Mouse (Mus musculus) heart, embryonic 14.5 days (tissue): ENCODE measurements around the gene Slx4. TPM values are rescaled to one million over a fixed set of nuclear protein-coding genes. Genes with fewer than 3 reads are reported as not detected.

Source experiments
- ATAC-seq: fragments of 200-750 bp; cut with Nextera tagmentation; 2 replicates; pipeline ENCODE4 v1.8.0; 2017; ENCODE audit warnings: low read depth, moderate TSS enrichment; ENCODE audit not compliant: insufficient number of reproducible peaks, insufficient read depth, low FRiP score
- H3K27ac ChIP-seq, 2 experiments: fragments of 200-500 bp in 1 of 2; fragments of 300-500 bp in 1 of 2; sonication (generic) in 1 of 2; replicated peaks in 1 of 2; 2 replicates each; pipeline ENCODE4 v1.5.1; 2012 to 2014; ENCODE audit warnings: low read depth in 2 of 2, low read length in 2 of 2, control low read depth in 1 of 2, mild to moderate bottlenecking in 1 of 2, mixed read lengths in 1 of 2; ENCODE audit not compliant: control insufficient read depth in 1 of 2, insufficient read depth in 1 of 2
- H3K27me3 ChIP-seq: fragments of 300-500 bp; sonication (generic); 2 replicates; pipeline ENCODE4 v1.6.1; 2014; ENCODE audit warnings: mild to moderate bottlenecking, low read length, control low read depth; ENCODE audit not compliant: control insufficient read depth, insufficient read depth
- H3K36me3 ChIP-seq: fragments of 300-500 bp; sonication (generic); 2 replicates; pipeline ENCODE4 v1.6.1; 2014; ENCODE audit warnings: mild to moderate bottlenecking, control low read depth, low read length, mixed read lengths; ENCODE audit not compliant: control insufficient read depth, insufficient read depth
- H3K4me1 ChIP-seq, 2 experiments: fragments of 200-500 bp in 1 of 2; fragments of 300-500 bp in 1 of 2; sonication (generic) in 1 of 2; 2 replicates each; pipeline ENCODE4 v1.6.1; 2012 to 2014; ENCODE audit warnings: low read length in 2 of 2, control low read depth in 1 of 2, mixed read lengths in 1 of 2; ENCODE audit not compliant: control insufficient read depth in 2 of 2, insufficient read depth in 2 of 2
- H3K4me2 ChIP-seq: fragments of 300-500 bp; sonication (generic); 2 replicates; pipeline ENCODE4 v1.6.1; 2014; ENCODE audit warnings: mild to moderate bottlenecking, low read length
- H3K4me3 ChIP-seq, 2 experiments: fragments of 200-500 bp in 1 of 2; fragments of 300-500 bp in 1 of 2; sonication (generic) in 1 of 2; 2 replicates each; pipeline ENCODE4 v1.5.1; 2012 to 2014; ENCODE audit warnings: low read length in 2 of 2, mild to moderate bottlenecking in 2 of 2, control low read depth in 1 of 2, low read depth in 1 of 2, moderate library complexity in 1 of 2; ENCODE audit not compliant: control insufficient read depth in 1 of 2, insufficient read depth in 1 of 2
- H3K9ac ChIP-seq: fragments of 300-500 bp; sonication (generic); 2 replicates; pipeline ENCODE4 v1.6.1; 2014; ENCODE audit warnings: mild to moderate bottlenecking, low read length
- H3K9me3 ChIP-seq: fragments of 300-500 bp; sonication (generic); 2 replicates; pipeline ENCODE4 v1.6.1; 2016; ENCODE audit warnings: low read length, control low read depth; ENCODE audit not compliant: control insufficient read depth
- WGBS: fragments of 180-500 bp; shearing (Covaris S2); extraction: QIAGEN DNeasy Blood & Tissue Kit; methylation state at CpG from one replicate; pipeline ENCODE4 v1.1.7; 2014; 5-methylcytosine and 5-hydroxymethylcytosine counted together
- polyA plus RNA-seq: library from polyadenylated mRNA; unstranded; fragments of >200 nt; fragmentation: Nextera tagmentation; extraction: Ambion mirVana; gene quantifications from 2 replicates; pipeline ENCODE4 v1.2.1, GENCODE M21; 2014

Slx4 gene
- polyA plus RNA-seq, 1 experiment from 2014 or later: 11.2 TPM

DNA sequence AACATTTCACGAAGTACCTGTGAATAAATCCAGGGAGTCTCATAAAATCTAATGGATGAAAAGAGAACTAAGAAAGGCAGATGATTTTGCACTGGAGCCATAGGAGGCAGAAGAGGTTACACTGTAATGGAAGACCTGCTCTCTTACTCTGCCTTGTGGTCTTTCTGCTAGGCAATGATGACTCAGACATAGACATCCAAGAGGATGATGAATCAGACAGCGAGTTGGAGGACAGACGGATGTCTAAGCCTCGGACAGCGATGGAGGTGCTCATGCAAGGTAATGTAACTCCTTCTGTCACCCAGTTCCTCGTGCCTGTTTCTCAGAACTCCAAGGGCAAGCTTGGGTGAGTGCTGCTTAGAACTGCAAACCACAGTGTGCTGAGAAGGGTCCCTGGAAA, 70.0 kb downstream of the Slx4 start:
- no peak overlapping the region for H3K4me2 ChIP-seq
- WGBS: 88% methylated on average over 6 of the region's 6 CpGs
- no peak overlapping the region for H3K27ac ChIP-seq
- ATAC-seq: no peak
- H3K9ac ChIP-seq: no peak overlapping the region
- no peaks in the 10 kb centered on the region for H3K27me3 ChIP-seq
- H3K4me1 ChIP-seq: no peaks in the 10 kb centered on the region
- no peak overlapping the region for H3K4me3 ChIP-seq
- peaks cover 70% of the 10 kb centered on the region for H3K36me3 ChIP-seq
- no peaks in the 10 kb centered on the region for H3K9me3 ChIP-seq

- no peak overlapping the region for H3K4me3 ChIP-seq
- H3K4me1 ChIP-seq: no peaks in the 10 kb centered on the region
- 70% methylated on average over 7 of the region's 7 CpGs for WGBS
- H3K9ac ChIP-seq: no peak overlapping the region
- ATAC-seq: no peak
- H3K9me3 ChIP-seq: no peaks in the 10 kb centered on the region
- H3K27me3 ChIP-seq: no peaks in the 10 kb centered on the region
- H3K4me2 ChIP-seq: no peak overlapping the region
- peaks cover 64% of the 10 kb centered on the region for H3K36me3 ChIP-seq
- H3K27ac ChIP-seq: no peak overlapping the region
Observed at GRCm38 (mm10) chr16:3929151-3929550, 74.4 kb downstream of the Slx4 start.

Other genes with a start within 250 kb of the Slx4 start
- gene Olfr15, start 172.9 kb downstream of the Slx4 start, polyA plus RNA-seq: not detected in 2 replicates
- 1.0 and 1.1 TPM in 2 replicates for gene Zfp174, start 156.5 kb downstream of the Slx4 start, polyA plus RNA-seq
- 39.0 and 40.2 TPM in 2 replicates for gene Naa60, start 131.4 kb downstream of the Slx4 start, polyA plus RNA-seq
- 6.1 and 7.9 TPM in 2 replicates for gene Zfp597, start 119.2 kb downstream of the Slx4 start, polyA plus RNA-seq
- gene Gm20695, start 119.1 kb downstream of the Slx4 start, polyA plus RNA-seq: 1.7 and 2.0 TPM in 2 replicates
- gene 1700037C18Rik, start 95.1 kb downstream of the Slx4 start, polyA plus RNA-seq: 7.1 and 7.6 TPM in 2 replicates
- 13.2 and 17.0 TPM in 2 replicates for gene Cluap1, start 95.0 kb downstream of the Slx4 start, polyA plus RNA-seq
- gene Nlrc3, start 27.1 kb downstream of the Slx4 start, polyA plus RNA-seq: 1.9 and 2.3 TPM in 2 replicates
- gene Dnase1, start 33.2 kb upstream of the Slx4 start, polyA plus RNA-seq: 4.4 and 4.5 TPM in 2 replicates
- 117 and 122 TPM in 2 replicates for gene Trap1, start 74.1 kb upstream of the Slx4 start, polyA plus RNA-seq
- gene Crebbp, start 210.2 kb upstream of the Slx4 start, polyA plus RNA-seq: 24.8 and 30.2 TPM in 2 replicates